Mouse (Mus musculus) MEL (cell line): ENCODE results near the gene Ptprj. TPM values are rescaled to one million over a fixed set of nuclear protein-coding genes. Genes with fewer than 3 reads are reported as not detected.

Experiments
- DNase-seq: peaks from one replicate; pipeline ENCODE4 v3.0.0; 2011; ENCODE audit warnings: low read depth, low spot score
- H3K27ac ChIP-seq: 2 replicates; pipeline ENCODE4 v1.5.1; 2012; ENCODE audit warnings: low read depth, mild to moderate bottlenecking, control low read depth, low read length, moderate library complexity; ENCODE audit not compliant: control insufficient read depth
- H3K27me3 ChIP-seq, 2 experiments: fragments of 150-350 bp in 1 of 2; sonication (generic) in 1 of 2; 2 replicates each; pipeline ENCODE4 v1.6.1; 2012; ENCODE audit warnings: low read length in 2 of 2, mild to moderate bottlenecking in 2 of 2, improper control_type of control experiment in 1 of 2, moderate library complexity in 1 of 2; ENCODE audit not compliant: insufficient read depth in 2 of 2, control insufficient read depth in 1 of 2
- H3K36me3 ChIP-seq, 2 experiments: 2 replicates each; pipeline ENCODE4 v1.6.1; 2012 to 2014; ENCODE audit warnings: low read length in 2 of 2, improper control_type of control experiment in 1 of 2, inconsistent platforms in 1 of 2, mild to moderate bottlenecking in 1 of 2; ENCODE audit not compliant: insufficient read depth in 2 of 2, control insufficient read depth in 1 of 2
- H3K4me1 ChIP-seq, 2 experiments: fragments of 150-350 bp in 1 of 2; sonication (generic) in 1 of 2; 2 replicates each; pipeline ENCODE4 v1.6.1; 2012; ENCODE audit warnings: low read length in 2 of 2, improper control_type of control experiment in 1 of 2, mild to moderate bottlenecking in 1 of 2; ENCODE audit not compliant: insufficient read depth in 2 of 2, control insufficient read depth in 1 of 2
- H3K4me3 ChIP-seq, 2 experiments: fragments of 150-350 bp in 1 of 2; sonication (generic) in 1 of 2; 2 replicates each; pipeline ENCODE4 v1.5.1; 2012; ENCODE audit warnings: low read depth in 2 of 2, low read length in 2 of 2, mild to moderate bottlenecking in 2 of 2, moderate library complexity in 2 of 2, control low read depth in 1 of 2, improper control_type of control experiment in 1 of 2; ENCODE audit not compliant: control insufficient read depth in 1 of 2, insufficient read depth in 1 of 2
- H3K79me2 ChIP-seq: 2 replicates; pipeline ENCODE4 v1.6.1; 2012; ENCODE audit warnings: mild to moderate bottlenecking, low read length, moderate library complexity; ENCODE audit not compliant: control insufficient read depth, poor library complexity, insufficient read depth
- H3K9ac ChIP-seq: 2 replicates; pipeline ENCODE4 v1.6.1; 2012; ENCODE audit warnings: low read depth, mild to moderate bottlenecking, control low read depth, low read length, moderate library complexity; ENCODE audit not compliant: control insufficient read depth, poor library complexity, severe bottlenecking
- H3K9me3 ChIP-seq: fragments of 150-350 bp; sonication (generic); replicated peaks from 2 replicates; pipeline ENCODE4 v1.6.1; 2012; ENCODE audit warnings: mild to moderate bottlenecking, low read length, improper control_type of control experiment, moderate library complexity; ENCODE audit not compliant: insufficient read depth
- BHLHE40 ChIP-seq: IDR thresholded peaks from 2 replicates; pipeline ENCODE4 v1.6.1; 2012; ENCODE audit warnings: low read depth, mild to moderate bottlenecking, inconsistent platforms, low read length, improper control_type of control experiment, borderline replicate concordance
- CHD1 ChIP-seq: IDR thresholded peaks from 2 replicates; pipeline ENCODE4 v1.6.1; 2012; ENCODE audit warnings: low read depth, mild to moderate bottlenecking, inconsistent platforms, low read length, improper control_type of control experiment
- CHD2 ChIP-seq: IDR thresholded peaks from 2 replicates; pipeline ENCODE4 v1.6.1; 2011; ENCODE audit warnings: low read length, improper control_type of control experiment
- CTCF ChIP-seq, 3 experiments: IDR thresholded peaks in 2 of 3; conservative IDR thresholded peaks in 1 of 3; 2 replicates each; pipeline ENCODE4 v1.5.1; 2011 to 2012; ENCODE audit warnings: low read length in 3 of 3, low read depth in 2 of 3, mild to moderate bottlenecking in 2 of 3, improper control_type of control experiment in 1 of 3, inconsistent platforms in 1 of 3, mixed read lengths in 1 of 3, moderate library complexity in 1 of 3; ENCODE audit not compliant: control insufficient read depth in 1 of 3, insufficient read depth in 1 of 3, poor library complexity in 1 of 3, severe bottlenecking in 1 of 3
- E2F4 ChIP-seq: IDR thresholded peaks from 2 replicates; pipeline ENCODE4 v1.6.1; 2011; ENCODE audit warnings: low read depth, low read length, improper control_type of control experiment, borderline replicate concordance
- ELF1 ChIP-seq: IDR thresholded peaks from 2 replicates; pipeline ENCODE4 v1.6.1; 2014; ENCODE audit warnings: low read depth, mild to moderate bottlenecking, inconsistent platforms, low read length, improper control_type of control experiment, moderate library complexity
- EP300 ChIP-seq, 2 experiments: IDR thresholded peaks; 2 replicates each; pipeline ENCODE4 v1.6.1; 2011; ENCODE audit warnings: improper control_type of control experiment in 2 of 2, low read length in 2 of 2, low read depth in 1 of 2, mild to moderate bottlenecking in 1 of 2
- ETS1 ChIP-seq: IDR thresholded peaks from 2 replicates; pipeline ENCODE4 v1.6.1; 2012; ENCODE audit warnings: low read depth, mild to moderate bottlenecking, inconsistent platforms, low read length, improper control_type of control experiment, moderate library complexity
- GATA1 ChIP-seq: IDR thresholded peaks from 2 replicates; pipeline ENCODE4 v1.6.1; 2011; ENCODE audit warnings: low read depth, low read length, improper control_type of control experiment
- JUND ChIP-seq: IDR thresholded peaks from 2 replicates; pipeline ENCODE4 v1.6.1; 2011; ENCODE audit warnings: low read depth, mild to moderate bottlenecking, improper control_type of control experiment, low read length
- KAT2A ChIP-seq: conservative IDR thresholded peaks from 2 replicates; pipeline ENCODE4 v1.6.1; 2012; ENCODE audit warnings: low read depth, low read length, improper control_type of control experiment, inconsistent platforms
- MAZ ChIP-seq: IDR thresholded peaks from 2 replicates; pipeline ENCODE4 v1.6.1; 2012; ENCODE audit warnings: low read depth, mild to moderate bottlenecking, inconsistent platforms, low read length, improper control_type of control experiment
- MEF2A ChIP-seq: IDR thresholded peaks from 2 replicates; pipeline ENCODE4 v1.6.1; 2014; ENCODE audit warnings: low read depth, mild to moderate bottlenecking, inconsistent platforms, low read length, improper control_type of control experiment; ENCODE audit not compliant: poor library complexity, insufficient replicate concordance, severe bottlenecking; ENCODE audit errors: extremely low read depth
- MXI1 ChIP-seq: IDR thresholded peaks from 2 replicates; pipeline ENCODE4 v1.6.1; 2011; ENCODE audit warnings: mild to moderate bottlenecking, low read depth, low read length, improper control_type of control experiment
- MYC ChIP-seq: IDR thresholded peaks from 2 replicates; pipeline ENCODE4 v1.6.1; 2011; ENCODE audit warnings: low read depth, mild to moderate bottlenecking, low read length, improper control_type of control experiment, moderate library complexity
- NELFE ChIP-seq: IDR thresholded peaks from 2 replicates; pipeline ENCODE4 v1.6.1; 2011; ENCODE audit warnings: low read depth, low read length, improper control_type of control experiment
- NRF1 ChIP-seq: IDR thresholded peaks from 2 replicates; pipeline ENCODE4 v1.6.1; 2014; ENCODE audit warnings: low read depth, mild to moderate bottlenecking, inconsistent platforms, low read length, improper control_type of control experiment, moderate library complexity; ENCODE audit not compliant: poor library complexity, insufficient read depth, severe bottlenecking
- POLR2AphosphoS2 ChIP-seq: IDR thresholded peaks from 2 replicates; pipeline ENCODE4 v1.6.1; 2011; ENCODE audit warnings: low read length, improper control_type of control experiment
- POLR2AphosphoS5 ChIP-seq: IDR thresholded peaks from 2 replicates; pipeline ENCODE4 v1.6.1; 2012; ENCODE audit warnings: low read depth, borderline replicate concordance, mild to moderate bottlenecking, inconsistent platforms, low read length, moderate library complexity, mixed read lengths
- RCOR1 ChIP-seq: IDR thresholded peaks from 2 replicates; pipeline ENCODE4 v1.6.1; 2012; ENCODE audit warnings: low read depth, mild to moderate bottlenecking, inconsistent platforms, low read length, improper control_type of control experiment
- SMC3 ChIP-seq: IDR thresholded peaks from 2 replicates; pipeline ENCODE4 v1.6.1; 2011; ENCODE audit warnings: low read depth, low read length, improper control_type of control experiment
- TAL1 ChIP-seq: IDR thresholded peaks from 2 replicates; pipeline ENCODE4 v1.6.1; 2012; ENCODE audit warnings: mild to moderate bottlenecking, inconsistent platforms, low read length, moderate library complexity, mixed read lengths
- TBP ChIP-seq: IDR thresholded peaks from 2 replicates; pipeline ENCODE4 v1.8.0; 2011; ENCODE audit warnings: low read depth, low read length, improper control_type of control experiment
- UBTF ChIP-seq: IDR thresholded peaks from 2 replicates; pipeline ENCODE4 v1.6.1; 2012; ENCODE audit warnings: low read depth, mild to moderate bottlenecking, inconsistent platforms, low read length, improper control_type of control experiment, moderate library complexity, borderline replicate concordance; ENCODE audit not compliant: insufficient read depth
- USF2 ChIP-seq, 2 experiments: IDR thresholded peaks; 2 replicates each; pipeline ENCODE4 v1.6.1; 2011 to 2012; ENCODE audit warnings: improper control_type of control experiment in 2 of 2, low read length in 2 of 2, borderline replicate concordance in 1 of 2, inconsistent platforms in 1 of 2, low read depth in 1 of 2, mild to moderate bottlenecking in 1 of 2; ENCODE audit not compliant: insufficient read depth in 1 of 2
- ZC3H11A ChIP-seq: IDR thresholded peaks from 2 replicates; pipeline ENCODE4 v1.6.1; 2012; ENCODE audit warnings: low read depth, mild to moderate bottlenecking, inconsistent platforms, low read length, improper control_type of control experiment
- ZKSCAN1 ChIP-seq: IDR thresholded peaks from 2 replicates; pipeline ENCODE4 v1.6.1; 2012; ENCODE audit warnings: low read depth, mild to moderate bottlenecking, inconsistent platforms, low read length, improper control_type of control experiment, moderate library complexity
- ZNF384 ChIP-seq: IDR thresholded peaks from 2 replicates; pipeline ENCODE4 v1.6.1; 2012; ENCODE audit warnings: low read depth, mild to moderate bottlenecking, inconsistent platforms, low read length, improper control_type of control experiment
- polyA plus RNA-seq, 2 experiments: library from polyadenylated mRNA; stranded (reverse) in 1 of 2; unstranded in 1 of 2; fragments of >175 nt in 1 of 2; fragments of >200 nt in 1 of 2; gene quantifications; 2 replicates each; pipeline versions ENCODE4 v1.2.1 to v1.2.4; 2012; ENCODE audit warnings: low replicate concordance in 2 of 2, low read depth in 1 of 2; ENCODE audit not compliant: insufficient read length in 2 of 2, insufficient read depth in 1 of 2, missing spikeins in 1 of 2
- total RNA-seq: library from RNA; depleted of rRNA; stranded (reverse); fragments of 300-350 nt; gene quantifications from 2 replicates; pipeline ENCODE4 v1.2.3, GENCODE M21; 2012

The Ptprj gene
- total and polyA plus RNA-seq, 3 experiments, result 6.4 to 10.2 TPM; not detected in 1

- Histone ChIP-seq H3K4me3 (no peak overlapping the region), H3K4me1 (peaks cover 2 to 3% of the 10 kb centered on the region in 2 experiments; a peak in 1 of 4 replicates), H3K36me3 (peaks cover 0 to 6% of the 10 kb centered on the region in 2 experiments; a peak in 1 of 4 replicates), H3K27me3 (no peaks in the 10 kb centered on the region), H3K9ac (no peak overlapping the region), H3K9me3 (no peaks in the 10 kb centered on the region), H3K27ac (no peak overlapping the region), H3K79me2 (no peaks in the 10 kb centered on the region)
- TF ChIP-seq NELFE (no peak), MEF2A (no peak), CHD2 (no peak), TAL1 (no peak), ETS1 (no peak), CHD1 (no peak)
- TF ChIP-seq, all 39 proteins: peak for 0
- DNase-seq, result no peak
These were observed 104.1 kb downstream of the Ptprj start for GRCm38 (mm10) chr2:90476319-90476718.

DNA sequence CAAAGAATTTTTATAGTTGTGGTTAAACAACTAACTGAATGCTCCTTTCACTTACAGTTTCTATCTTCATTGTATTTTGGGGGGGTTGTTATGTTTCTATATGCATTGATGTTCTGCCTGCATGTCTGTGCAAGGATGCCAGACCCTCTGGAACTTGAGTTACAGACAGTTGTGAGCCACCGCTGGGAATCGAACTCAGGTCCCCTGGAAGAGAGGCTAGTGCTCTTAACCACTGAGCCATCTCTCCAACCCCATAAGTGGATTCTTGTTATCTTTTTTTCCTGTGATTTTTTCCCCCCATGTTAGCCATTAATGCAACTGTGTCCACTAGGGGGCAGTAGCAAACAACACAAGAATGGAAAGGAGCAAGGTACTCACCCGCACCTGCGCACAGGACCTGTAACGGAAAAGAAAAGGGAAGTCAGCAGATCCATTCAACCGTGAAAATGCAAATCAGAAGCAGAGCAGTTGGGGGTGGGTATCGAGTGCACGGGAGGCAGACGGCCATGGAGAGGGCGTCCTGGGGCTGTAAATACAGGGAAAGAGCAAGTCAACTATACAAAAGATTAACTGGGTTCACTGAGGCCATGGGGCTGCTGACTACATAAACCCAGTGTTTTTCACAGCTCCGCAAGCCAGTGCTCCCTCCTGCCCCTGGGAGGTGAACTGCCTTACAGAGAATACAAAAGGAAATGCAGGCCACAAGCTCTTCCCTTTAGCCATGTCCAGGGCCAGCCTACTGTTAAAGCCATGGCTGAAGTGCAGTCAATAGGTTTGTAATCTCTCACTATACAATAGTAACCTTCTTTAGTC is 105.6 kb downstream of the Ptprj start:
- Histone ChIP-seq H3K27ac (peak overlapping the region; percentile 66), H3K9me3 (no peaks in the 10 kb centered on the region), H3K27me3 (no peaks in the 10 kb centered on the region), H3K9ac (peak overlapping the region; percentile 55), H3K79me2 (no peaks in the 10 kb centered on the region), H3K4me3 (peak overlapping the region; percentile 29 to 46), H3K36me3 (peaks cover 0 to 4% of the 10 kb centered on the region in 2 experiments; a peak in 1 of 4 replicates), H3K4me1 (peaks cover 0 to 3% of the 10 kb centered on the region in 2 experiments; a peak in 1 of 4 replicates)
- DNase-seq, result peak; percentile 97
- peak; percentile 66 to 96 (median 69) for TF ChIP-seq CTCF (IDR thresholded peaks at IDR 0.05 in 2 of 3, conservative IDR thresholded peaks at IDR 0.05 in 1 of 3; ENCODE audit: control insufficient read depth in 1 of 3, insufficient read depth in 1 of 3, low read depth in 2 of 3, low read length in 3 of 3, poor library complexity in 1 of 3, severe bottlenecking in 1 of 3)
- TF ChIP-seq USF2 (IDR thresholded peaks at IDR 0.05; ENCODE audit: borderline replicate concordance in 1 of 2, insufficient read depth in 1 of 2, low read depth in 1 of 2, low read length in 2 of 2), result no peak
- TF ChIP-seq BHLHE40, result peak; percentile 76
- TF ChIP-seq POLR2AphosphoS2, result no peak
- TF ChIP-seq EP300 (IDR thresholded peaks at IDR 0.05; ENCODE audit: low read depth in 1 of 2, low read length in 2 of 2), result peak; percentile 70 to 86
- no peak for TF ChIP-seq E2F4
- TF ChIP-seq ZC3H11A, result peak; percentile 98
- TF ChIP-seq MYC, result peak; percentile 55; the same call in 1 of the 2 replicates
- TF ChIP-seq NRF1, result peak; percentile 92
- peak; percentile 78; the same call in 1 of the 2 replicates for TF ChIP-seq ETS1
- peak; percentile 62; the same call in 1 of the 2 replicates for TF ChIP-seq ZNF384
- TF ChIP-seq ELF1, result 0 out of 2 replicates have a peak, but pooled peaks have one; percentile 60
- no peak for TF ChIP-seq POLR2AphosphoS5
- TF ChIP-seq UBTF, result no peak
- no peak for TF ChIP-seq KAT2A
- TF ChIP-seq MAZ, result peak; percentile 58; the same call in 1 of the 2 replicates
- no peak for TF ChIP-seq JUND
- peak; percentile 14 for TF ChIP-seq CHD2
- no peak for TF ChIP-seq NELFE
- TF ChIP-seq SMC3, result peak; percentile 97
- no peak for TF ChIP-seq CHD1
- TF ChIP-seq MXI1, result peak; percentile 62
- TF ChIP-seq GATA1, result peak; percentile 45
- peak; percentile 79 for TF ChIP-seq RCOR1
- TF ChIP-seq ZKSCAN1, result no peak
- no peak; the same call in none of the 2 replicates for TF ChIP-seq TBP
